Mouse (Mus musculus) liver, postnatal 0 days (tissue): Measurements from ENCODE around the gene Gpr157.

Experiments
- CTCF ChIP-seq: sonication (generic); IDR thresholded peaks from 2 replicates; pipeline ENCODE4 v1.5.1; 2016; ENCODE audit warnings: antibody characterized with exemption, low read depth
- EP300 ChIP-seq: IDR thresholded peaks from 2 replicates; pipeline ENCODE4 v1.6.1; 2016; ENCODE audit warnings: antibody characterized with exemption, low read depth, mild to moderate bottlenecking

GRCm38 (mm10) chr4:150105671-150106070, 18.5 kb downstream of the Gpr157 start:
- TF ChIP-seq CTCF (no peak), EP300 (no peak)
